Mouse (Mus musculus): ENCODE measurements around the gene Sv2a.

The Sv2a gene

GRCm38 (mm10) chr3:96221640-96222038, 40.7 kb downstream of the Sv2a start:
- DNase-seq, result no peak

GRCm38 (mm10) chr3:96222774-96223173, 41.8 kb downstream of the Sv2a start:
- DNase-seq, result no peak

GRCm38 (mm10) chr3:96225421-96225820, 44.5 kb downstream of the Sv2a start:
- DNase-seq, result no peak

GRCm38 (mm10) chr3:96226695-96227648, 46.0 kb downstream of the Sv2a start:
- no peak for DNase-seq

- DNase-seq, result no peak
Measured at GRCm38 (mm10) chr3:96228828-96229227, 47.9 kb downstream of the Sv2a start.

- DNase-seq, result no peak
Measured at GRCm38 (mm10) chr3:96230404-96230803, 49.5 kb downstream of the Sv2a start.

GRCm38 (mm10) chr3:96230910-96231757, 50.2 kb downstream of the Sv2a start:
- no peak for DNase-seq

- no peak for DNase-seq
Measured at GRCm38 (mm10) chr3:96231758-96232120, 50.8 kb downstream of the Sv2a start.

GRCm38 (mm10) chr3:96234914-96235313, 54.0 kb downstream of the Sv2a start:
- DNase-seq, result no peak

- no peak for DNase-seq
Measured at GRCm38 (mm10) chr3:96235836-96236235, 54.9 kb downstream of the Sv2a start.

GRCm38 (mm10) chr3:96236834-96237334, 55.9 kb downstream of the Sv2a start:
- DNase-seq, result no peak

GRCm38 (mm10) chr3:96237335-96237903, 56.5 kb downstream of the Sv2a start:
- DNase-seq, result no peak

- no peak for DNase-seq
Measured at GRCm38 (mm10) chr3:96237904-96238511, 57.1 kb downstream of the Sv2a start.

- peak; percentile 66 for DNase-seq
Measured at GRCm38 (mm10) chr3:96238954-96239793, 58.2 kb downstream of the Sv2a start, which contains the start of gene Hist2h3c2. Hist2h3c2 (minus strand) TSS chr3:96239127.

GRCm38 (mm10) chr3:96239949-96240798, 59.2 kb downstream of the Sv2a start, which contains the start of gene Hist2h2aa2:
Hist2h2aa2 (minus strand) TSS chr3:96240276.
- peak; percentile 96 for DNase-seq

GRCm38 (mm10) chr3:96240799-96241197, 59.8 kb downstream of the Sv2a start:
- no peak for DNase-seq

- DNase-seq, result no peak
Measured at GRCm38 (mm10) chr3:96243921-96244572, 63.1 kb downstream of the Sv2a start.

Measured in kidney, postnatal 10 days (tissue).